Mouse (Mus musculus): ENCODE results near the gene P4hb. TPM values are rescaled to one million over a fixed set of nuclear protein-coding genes. Genes with fewer than 3 reads are reported as not detected.

The P4hb gene
- 775 and 791 TPM in 2 replicates for polyA plus RNA-seq (2015; fragmentation: Nextera tagmentation; extraction: Ambion mirVana)

- Histone ChIP-seq H3K9ac (peak within 1 kb of the TSS; percentile 99), H3K36me3 (peaks cover 49% of the 10 kb centered on the region), H3K4me3 (peak within 1 kb of the TSS; percentile 99), H3K4me1 (peaks cover 24% of the 10 kb centered on the region), H3K27me3 (no peaks in the 10 kb centered on the region), H3K27ac (peak within 1 kb of the TSS; percentile 94), H3K9me3 (no peaks in the 10 kb centered on the region), H3K4me2 (replicated peaks) (peak within 1 kb of the TSS; percentile 95)
- ATAC-seq (ENCODE audit: low FRiP score, low read depth): peak; percentile 96
- under 1% methylated on average over 92 of the region's 94 CpGs for WGBS
These were observed at the start of gene P4hb for GRCm38 (mm10) chr11:120572752-120573584. P4hb (minus strand) TSS chr11:120573253.

- WGBS: 88% methylated on average over 6 of the region's 6 CpGs
- H3K36me3 ChIP-seq: peaks cover 62% of the 10 kb centered on the region
- no peaks in the 10 kb centered on the region for H3K9me3 ChIP-seq
- no peaks in the 10 kb centered on the region for H3K27me3 ChIP-seq
- H3K27ac ChIP-seq: no peak overlapping the region
- no peak for ATAC-seq (ENCODE audit: low FRiP score, low read depth)
- H3K9ac ChIP-seq: no peak overlapping the region
- peaks cover 20% of the 10 kb centered on the region for H3K4me1 ChIP-seq
- H3K4me3 ChIP-seq: peak overlapping the region; percentile 3; the same call in 1 of the 2 replicates
- H3K4me2 ChIP-seq (replicated peaks): no peak overlapping the region
These were observed 49.8 kb upstream of the P4hb start for GRCm38 (mm10) chr11:120622805-120623204.

GRCm38 (mm10) chr11:120620195-120620594 is 47.1 kb upstream of the P4hb start:
- 94% methylated on average over 14 of the region's 14 CpGs for WGBS
- H3K36me3 ChIP-seq: peaks cover 56% of the 10 kb centered on the region
- no peak for ATAC-seq (ENCODE audit: low FRiP score, low read depth)

GRCm38 (mm10) chr11:120618619-120619535 is 45.8 kb upstream of the P4hb start:
- WGBS: 95% methylated on average over 25 of the region's 25 CpGs
- H3K4me3 ChIP-seq: peak overlapping the region; percentile 82; the same call in 1 of the 2 replicates
- H3K36me3 ChIP-seq: peaks cover 65% of the 10 kb centered on the region

More at GRCm38 (mm10) chr11:120620195-120620594, 47.1 kb upstream of the P4hb start:
- Histone ChIP-seq H3K9ac (no peak overlapping the region), H3K9me3 (no peaks in the 10 kb centered on the region), H3K4me1 (peaks cover 28% of the 10 kb centered on the region), H3K27me3 (no peaks in the 10 kb centered on the region), H3K4me3 (no peak overlapping the region), H3K27ac (no peak overlapping the region), H3K4me2 (replicated peaks) (no peak overlapping the region)

GRCm38 (mm10) chr11:120617519-120618112 is 44.6 kb upstream of the P4hb start, which contains the start of gene Pcyt2:
Pcyt2 (minus strand) TSS chr11:120617936.
- peak; percentile 92 for ATAC-seq (ENCODE audit: low FRiP score, low read depth)
- Histone ChIP-seq H3K9me3 (no peaks in the 10 kb centered on the region), H3K9ac (peak within 1 kb of the TSS; percentile 84), H3K4me1 (peaks cover 18% of the 10 kb centered on the region), H3K27me3 (no peaks in the 10 kb centered on the region), H3K4me3 (peak within 1 kb of the TSS; percentile 82), H3K36me3 (peaks cover 73% of the 10 kb centered on the region), H3K4me2 (replicated peaks) (peak within 1 kb of the TSS; percentile 91), H3K27ac (peak within 1 kb of the TSS; percentile 33; the same call in 1 of the 2 replicates)
- 0% methylated on average over 56 of the region's 56 CpGs for WGBS

More at GRCm38 (mm10) chr11:120618619-120619535, 45.8 kb upstream of the P4hb start:
- ATAC-seq (ENCODE audit: low FRiP score, low read depth): no peak
- Histone ChIP-seq H3K27ac (no peak overlapping the region), H3K27me3 (no peaks in the 10 kb centered on the region), H3K9ac (no peak overlapping the region), H3K4me1 (peaks cover 21% of the 10 kb centered on the region), H3K4me2 (replicated peaks) (no peak overlapping the region), H3K9me3 (no peaks in the 10 kb centered on the region)

- Histone ChIP-seq H3K4me2 (replicated peaks) (peak overlapping the region; percentile 91), H3K9me3 (no peaks in the 10 kb centered on the region), H3K27me3 (no peaks in the 10 kb centered on the region), H3K36me3 (peaks cover 73% of the 10 kb centered on the region), H3K4me3 (peak overlapping the region; percentile 82), H3K27ac (no peak overlapping the region), H3K9ac (peak overlapping the region; percentile 84), H3K4me1 (peaks cover 18% of the 10 kb centered on the region)
- no peak for ATAC-seq (ENCODE audit: low FRiP score, low read depth)
- 52% methylated on average over 4 of the region's 4 CpGs for WGBS
These were observed 43.7 kb upstream of the P4hb start for GRCm38 (mm10) chr11:120616617-120617294.

- no peak for ATAC-seq (ENCODE audit: low FRiP score, low read depth)
- H3K4me2 ChIP-seq (replicated peaks): no peak overlapping the region
- no peaks in the 10 kb centered on the region for H3K9me3 ChIP-seq
- H3K4me1 ChIP-seq: peaks cover 18% of the 10 kb centered on the region
- WGBS: 94% methylated on average over 11 of the region's 11 CpGs
- H3K27me3 ChIP-seq: no peaks in the 10 kb centered on the region
- peaks cover 74% of the 10 kb centered on the region for H3K36me3 ChIP-seq
- H3K9ac ChIP-seq: no peak overlapping the region
- no peak overlapping the region for H3K4me3 ChIP-seq
- no peak overlapping the region for H3K27ac ChIP-seq
These were observed 42.7 kb upstream of the P4hb start for GRCm38 (mm10) chr11:120615606-120616203.

GRCm38 (mm10) chr11:120615167-120615566 is 42.1 kb upstream of the P4hb start:
- ATAC-seq (ENCODE audit: low FRiP score, low read depth): no peak
- no peaks in the 10 kb centered on the region for H3K27me3 ChIP-seq

GRCm38 (mm10) chr11:120613976-120614375 is 40.9 kb upstream of the P4hb start:
- Histone ChIP-seq H3K9ac (no peak overlapping the region), H3K4me1 (peaks cover 23% of the 10 kb centered on the region), H3K27ac (no peak overlapping the region), H3K36me3 (peaks cover 73% of the 10 kb centered on the region), H3K4me2 (replicated peaks) (no peak overlapping the region), H3K4me3 (no peak overlapping the region), H3K27me3 (peaks cover 9% of the 10 kb centered on the region), H3K9me3 (no peaks in the 10 kb centered on the region)
- ATAC-seq (ENCODE audit: low FRiP score, low read depth): no peak
- WGBS: 77% methylated on average over 8 of the region's 8 CpGs

More at GRCm38 (mm10) chr11:120615167-120615566, 42.1 kb upstream of the P4hb start:
- H3K4me2 ChIP-seq (replicated peaks): no peak overlapping the region
- no peak overlapping the region for H3K4me3 ChIP-seq
- H3K9me3 ChIP-seq: no peaks in the 10 kb centered on the region
- no peak overlapping the region for H3K27ac ChIP-seq
- WGBS: 94% methylated on average over 6 of the region's 6 CpGs
- peaks cover 18% of the 10 kb centered on the region for H3K4me1 ChIP-seq
- no peak overlapping the region for H3K9ac ChIP-seq
- H3K36me3 ChIP-seq: peaks cover 74% of the 10 kb centered on the region

- Histone ChIP-seq H3K4me1 (peaks cover 27% of the 10 kb centered on the region), H3K27me3 (peaks cover 14% of the 10 kb centered on the region), H3K9me3 (no peaks in the 10 kb centered on the region), H3K36me3 (peaks cover 69% of the 10 kb centered on the region), H3K9ac (no peak overlapping the region), H3K27ac (no peak overlapping the region), H3K4me2 (replicated peaks) (no peak overlapping the region), H3K4me3 (no peak overlapping the region)
- 90% methylated on average over 10 of the region's 10 CpGs for WGBS
- ATAC-seq (ENCODE audit: low FRiP score, low read depth): no peak
These were observed 40.5 kb upstream of the P4hb start for GRCm38 (mm10) chr11:120613481-120613972.

- H3K27ac ChIP-seq: no peak overlapping the region
- H3K4me3 ChIP-seq: no peak overlapping the region
- WGBS: 37% methylated on average over 6 of the region's 6 CpGs
- peaks cover 63% of the 10 kb centered on the region for H3K36me3 ChIP-seq
- H3K9ac ChIP-seq: no peak overlapping the region
- peaks cover 33% of the 10 kb centered on the region for H3K4me1 ChIP-seq
- ATAC-seq (ENCODE audit: low FRiP score, low read depth): no peak
- no peaks in the 10 kb centered on the region for H3K9me3 ChIP-seq
- H3K4me2 ChIP-seq (replicated peaks): no peak overlapping the region
- peaks cover 18% of the 10 kb centered on the region for H3K27me3 ChIP-seq
These were observed 39.7 kb upstream of the P4hb start for GRCm38 (mm10) chr11:120612763-120613162.
